Mouse (Mus musculus) embryonic fibroblast, embryonic 13.5 days (primary cell): ENCODE measurements at regions not wholly inside any gene's neighbourhood (a gene's known extent, or its start where the extent isn't known, plus 50 kb on each side); places are given as distances from the start of the nearest gene placed in this dataset.

Experiments used
- CTCF ChIP-seq: IDR thresholded peaks from 2 replicates; pipeline ENCODE4 v1.5.1; 2011; ENCODE audit warnings: mild to moderate bottlenecking, control low read depth, low read length, moderate library complexity, borderline replicate concordance; ENCODE audit not compliant: insufficient read depth
- POLR2A ChIP-seq: IDR thresholded peaks from 2 replicates; pipeline ENCODE4 v1.6.1; 2011; ENCODE audit warnings: low read depth, mild to moderate bottlenecking, control low read depth, low read length, moderate library complexity

DNA sequence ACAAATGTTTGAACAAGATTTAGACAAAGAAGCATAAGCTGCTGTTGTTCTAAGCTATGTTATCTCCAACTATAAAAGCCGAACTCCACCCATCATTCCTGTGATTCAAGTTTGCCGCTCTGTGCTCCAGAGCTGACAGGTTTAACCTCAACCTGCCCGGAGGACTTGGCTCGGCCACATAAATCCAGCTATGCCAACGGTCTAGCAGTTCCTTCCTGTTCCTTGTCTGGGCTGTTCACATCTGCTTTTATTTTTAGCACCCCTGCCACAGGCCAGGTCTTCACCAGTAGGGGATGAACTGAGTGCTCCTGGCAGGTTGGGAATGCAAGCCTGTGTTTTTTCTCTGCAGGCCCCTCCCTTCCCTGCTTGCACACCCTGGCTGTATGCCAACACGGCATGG lies 51.8 kb upstream of the Gpr12 start:
- TF ChIP-seq POLR2A (no peak), CTCF (no peak)
